Comparison of ENCODE assay signal across 8 mouse cellular contexts in the genomic region with DNA sequence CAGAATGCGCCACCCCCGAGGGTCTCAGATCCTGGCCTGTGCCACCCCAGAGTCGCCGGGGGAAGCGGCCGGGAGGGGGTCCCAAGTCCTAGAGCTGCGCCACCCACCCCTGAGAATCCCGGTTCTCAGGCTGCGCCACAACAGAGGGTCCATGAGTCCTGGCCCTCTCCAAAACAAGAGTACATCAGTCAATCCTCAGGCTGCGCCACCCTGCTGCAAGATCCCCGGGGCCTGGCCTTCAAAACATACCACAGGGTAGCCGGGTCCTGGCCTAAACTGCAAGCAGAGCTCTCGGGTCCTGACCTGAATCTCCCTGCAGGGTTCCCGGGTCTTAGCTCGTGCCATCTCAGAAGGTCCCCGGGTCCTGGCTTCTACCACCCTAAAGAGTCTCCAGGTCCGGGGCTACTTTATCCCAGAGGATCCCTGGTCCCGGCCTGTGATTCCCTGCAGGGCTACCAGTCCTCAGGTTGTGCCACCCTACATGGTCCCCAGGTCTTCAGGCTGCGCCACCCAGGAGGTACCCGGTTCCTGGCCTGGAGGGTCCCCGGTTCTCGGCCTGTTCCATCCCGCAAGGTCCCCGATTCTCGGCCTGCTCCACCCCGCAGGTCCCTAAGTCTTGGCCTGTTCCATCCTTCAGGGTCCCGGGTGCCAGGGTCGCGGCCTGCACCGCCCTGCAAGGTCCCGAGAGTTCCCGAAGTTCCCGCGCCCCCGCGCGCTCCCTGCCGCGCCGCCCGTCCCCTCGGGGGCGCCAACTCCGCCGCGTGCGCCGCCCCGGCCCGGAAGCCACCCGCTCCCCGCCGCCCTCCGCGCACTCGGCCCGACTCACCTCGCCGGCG. TPM values are rescaled to one million over a fixed set of nuclear protein-coding genes. Genes with fewer than 3 reads are reported as not detected.
DNase-seq lines count a peak whose midpoint lies in the region; ATAC-seq and TF ChIP-seq lines count a peak whose summit lies in the region.

No protein-coding gene starts in this region.

- peak overlapping the region; percentile 93 for H3K4me3 ChIP-seq in E14TG2a.4 (replicated peaks; ENCODE audit: low read length)
- H3K4me3 ChIP-seq in bone marrow macrophage, adult 2 months (ENCODE audit: insufficient read depth, low read length): peak overlapping the region; percentile 96
- peak overlapping the region; percentile 98 for H3K4me3 ChIP-seq in embryonic fibroblast, embryonic 13.5 days (ENCODE audit: insufficient read depth, low read length)
- peak overlapping the region; percentile 86 to 92 for H3K4me3 ChIP-seq in heart, embryonic 14.5 days (ENCODE audit: control insufficient read depth in 1 of 2, insufficient read depth in 1 of 2, low read depth in 1 of 2, low read length in 2 of 2)
- H3K4me3 ChIP-seq in lung, embryonic 14.5 days (ENCODE audit: low read depth, low read length): peak overlapping the region; percentile 89

- peak overlapping the region; percentile 90 for H3K9ac ChIP-seq in heart, embryonic 14.5 days (ENCODE audit: low read length)
- H3K9ac ChIP-seq in lung, embryonic 14.5 days: peak overlapping the region; percentile 85

- H3K9me3 ChIP-seq in E14TG2a.4 (ENCODE audit: low read length): no peaks in the 10 kb centered on the region
- no peaks in the 10 kb centered on the region for H3K9me3 ChIP-seq in heart, embryonic 14.5 days (ENCODE audit: control insufficient read depth, low read length)
- H3K9me3 ChIP-seq in lung, embryonic 14.5 days (ENCODE audit: low read depth, low read length): no peaks in the 10 kb centered on the region

- WGBS in heart, embryonic 14.5 days: under 1% methylated on average over 59 of the region's 60 CpGs
- WGBS in lung, embryonic 14.5 days: under 1% methylated on average over 60 of the region's 60 CpGs

- no peak for TF ChIP-seq CTCF in E14TG2a.4 (conservative IDR thresholded peaks at IDR 0.05; ENCODE audit: low read length)
- no peak for TF ChIP-seq CTCF in bone marrow macrophage, adult 2 months (IDR thresholded peaks at IDR 0.05; ENCODE audit: low read depth, low read length)
- TF ChIP-seq CTCF in embryonic fibroblast, embryonic 13.5 days (IDR thresholded peaks at IDR 0.05; ENCODE audit: borderline replicate concordance, insufficient read depth, low read length): no peak
- 0 out of 2 replicates have a peak, but pooled peaks have one; percentile 5 for TF ChIP-seq CTCF in lung, embryonic 14.5 days (IDR thresholded peaks at IDR 0.05; ENCODE audit: low read depth)

- peak overlapping the region; percentile 48 for H3K27ac ChIP-seq in bone marrow macrophage, adult 2 months (ENCODE audit: insufficient read depth, low read depth, low read length)
- H3K27ac ChIP-seq in embryonic fibroblast, embryonic 13.5 days (ENCODE audit: insufficient read depth, low read length): peak overlapping the region; percentile 80
- H3K27ac ChIP-seq in heart, embryonic 14.5 days (replicated peaks in 1 of 2; ENCODE audit: control insufficient read depth in 1 of 2, insufficient read depth in 1 of 2, low read depth in 2 of 2, low read length in 2 of 2): peak overlapping the region; percentile 46 to 93
- peak overlapping the region; percentile 98 for H3K27ac ChIP-seq in lung, embryonic 14.5 days (ENCODE audit: low read depth)

- H3K4me1 ChIP-seq in E14TG2a.4 (replicated peaks; ENCODE audit: low read depth, low read length): peaks cover 67% of the 10 kb centered on the region
- peaks cover 43% of the 10 kb centered on the region for H3K4me1 ChIP-seq in bone marrow macrophage, adult 2 months (ENCODE audit: control insufficient read depth, insufficient read depth, low read length)
- H3K4me1 ChIP-seq in embryonic fibroblast, embryonic 13.5 days (ENCODE audit: control insufficient read depth, insufficient read depth, low read length): peaks cover 13% of the 10 kb centered on the region; the same call in 1 of the 2 replicates
- H3K4me1 ChIP-seq in heart, embryonic 14.5 days (ENCODE audit: control insufficient read depth in 2 of 2, insufficient read depth in 2 of 2, low read length in 2 of 2): peaks cover 41 to 47% of the 10 kb centered on the region in 2 experiments
- H3K4me1 ChIP-seq in lung, embryonic 14.5 days (ENCODE audit: insufficient read depth): peaks cover 34% of the 10 kb centered on the region

- peak; percentile 20 for ATAC-seq in heart, embryonic 14.5 days (ENCODE audit: insufficient number of reproducible peaks, insufficient read depth, low FRiP score, low read depth)
- peak; percentile 42 for ATAC-seq in lung, embryonic 14.5 days (ENCODE audit: insufficient read depth)

- DNase-seq in kidney, postnatal 14 days: peak; percentile 80
- DNase-seq in lung, embryonic 14.5 days: peak; percentile 59
- peak; percentile 63 for DNase-seq in retina, embryonic 14.5 days (ENCODE audit: low spot score)
- DNase-seq in thymus, postnatal 25 days: peak; percentile 79

- H3K36me3 ChIP-seq in E14TG2a.4 (ENCODE audit: insufficient read depth, low read length): peaks cover 2% of the 10 kb centered on the region; the same call in 1 of the 2 replicates
- H3K36me3 ChIP-seq in heart, embryonic 14.5 days (ENCODE audit: control insufficient read depth, insufficient read depth, low read length): no peaks in the 10 kb centered on the region
- no peaks in the 10 kb centered on the region for H3K36me3 ChIP-seq in lung, embryonic 14.5 days (ENCODE audit: insufficient read depth)

- TF ChIP-seq POLR2A in bone marrow macrophage, adult 2 months (IDR thresholded peaks at IDR 0.05; ENCODE audit: borderline replicate concordance, low read depth, low read length): no peak
- no peak for TF ChIP-seq POLR2A in embryonic fibroblast, embryonic 13.5 days (IDR thresholded peaks at IDR 0.05; ENCODE audit: low read depth, low read length)

- peaks cover 7% of the 10 kb centered on the region; the same call in 1 of the 2 replicates for H3K27me3 ChIP-seq in E14TG2a.4 (ENCODE audit: insufficient read depth, low read length)
- no peaks in the 10 kb centered on the region for H3K27me3 ChIP-seq in heart, embryonic 14.5 days (ENCODE audit: control insufficient read depth, insufficient read depth, low read length)
- no peaks in the 10 kb centered on the region for H3K27me3 ChIP-seq in lung, embryonic 14.5 days (ENCODE audit: insufficient read depth, low read length)

- H3K4me2 ChIP-seq in heart, embryonic 14.5 days (ENCODE audit: low read length): peak overlapping the region; percentile 71
- peak overlapping the region; percentile 89 for H3K4me2 ChIP-seq in lung, embryonic 14.5 days

RNA-seq across cellular contexts. Expression of a gene that starts 0.6 kb away (rescaled TPM):
- polyA plus RNA-seq in bone marrow macrophage, adult 2 months (2012; ENCODE audit: insufficient read depth, insufficient read length, missing spikeins): 61.5 and 71.5 TPM in 2 replicates
- polyA plus RNA-seq in embryonic fibroblast, embryonic 13.5 days (2011; ENCODE audit: insufficient read length, low read depth, missing spikeins): 110 and 130 TPM in 2 replicates
- 16.2 and 17.6 TPM in 2 replicates for polyA plus RNA-seq in heart, embryonic 14.5 days (2014; fragmentation: Nextera tagmentation; extraction: Ambion mirVana)
- polyA plus RNA-seq in lung, embryonic 14.5 days (2014; fragmentation: Nextera tagmentation; extraction: Ambion mirVana): 34.9 and 36.5 TPM in 2 replicates

Comparison
In these comparisons a context has a peak if more than half of its experiments do, and no peak if none do; other contexts are left out.
1. Peak in every context shown above with its lines: DNase-seq, ATAC-seq, H3K4me3 ChIP-seq and H3K27ac ChIP-seq.
2. H3K27ac ChIP-seq: peak in every context shown above with its lines; median percentile 98 in lung, embryonic 14.5 days; 80 in embryonic fibroblast, embryonic 13.5 days; 70 in heart, embryonic 14.5 days; 48 in bone marrow macrophage, adult 2 months.